Mouse (Mus musculus) MEL (cell line): ENCODE measurements at regions not wholly inside any gene's neighbourhood (a gene's known extent, or its start where the extent isn't known, plus 50 kb on each side); places are given as distances from the start of the nearest gene placed in this dataset.

Experiments
- CTCF ChIP-seq, 3 experiments: IDR thresholded peaks in 2 of 3; conservative IDR thresholded peaks in 1 of 3; 2 replicates each; pipeline ENCODE4 v1.5.1; 2011 to 2012; ENCODE audit warnings: low read length in 3 of 3, low read depth in 2 of 3, mild to moderate bottlenecking in 2 of 3, improper control_type of control experiment in 1 of 3, inconsistent platforms in 1 of 3, mixed read lengths in 1 of 3, moderate library complexity in 1 of 3; ENCODE audit not compliant: control insufficient read depth in 1 of 3, insufficient read depth in 1 of 3, poor library complexity in 1 of 3, severe bottlenecking in 1 of 3
- JUND ChIP-seq: IDR thresholded peaks from 2 replicates; pipeline ENCODE4 v1.6.1; 2011; ENCODE audit warnings: low read depth, mild to moderate bottlenecking, improper control_type of control experiment, low read length
- KAT2A ChIP-seq: conservative IDR thresholded peaks from 2 replicates; pipeline ENCODE4 v1.6.1; 2012; ENCODE audit warnings: low read depth, low read length, improper control_type of control experiment, inconsistent platforms
- MAZ ChIP-seq: IDR thresholded peaks from 2 replicates; pipeline ENCODE4 v1.6.1; 2012; ENCODE audit warnings: low read depth, mild to moderate bottlenecking, inconsistent platforms, low read length, improper control_type of control experiment
- MYC ChIP-seq: IDR thresholded peaks from 2 replicates; pipeline ENCODE4 v1.6.1; 2011; ENCODE audit warnings: low read depth, mild to moderate bottlenecking, low read length, improper control_type of control experiment, moderate library complexity
- NRF1 ChIP-seq: IDR thresholded peaks from 2 replicates; pipeline ENCODE4 v1.6.1; 2014; ENCODE audit warnings: low read depth, mild to moderate bottlenecking, inconsistent platforms, low read length, improper control_type of control experiment, moderate library complexity; ENCODE audit not compliant: poor library complexity, insufficient read depth, severe bottlenecking
- POLR2A ChIP-seq, 2 experiments: IDR thresholded peaks; 2 replicates each; pipeline ENCODE4 v1.6.1; 2011 to 2012; ENCODE audit warnings: low read length in 2 of 2, mild to moderate bottlenecking in 2 of 2, control low read depth in 1 of 2, improper control_type of control experiment in 1 of 2, low read depth in 1 of 2, moderate library complexity in 1 of 2; ENCODE audit not compliant: control insufficient read depth in 1 of 2, insufficient read depth in 1 of 2, poor library complexity in 1 of 2
- UBTF ChIP-seq: IDR thresholded peaks from 2 replicates; pipeline ENCODE4 v1.6.1; 2012; ENCODE audit warnings: low read depth, mild to moderate bottlenecking, inconsistent platforms, low read length, improper control_type of control experiment, moderate library complexity, borderline replicate concordance; ENCODE audit not compliant: insufficient read depth
- USF1 ChIP-seq: IDR thresholded peaks from 2 replicates; pipeline ENCODE4 v1.6.1; 2014; ENCODE audit warnings: low read depth, mild to moderate bottlenecking, inconsistent platforms, low read length, improper control_type of control experiment, moderate library complexity

DNA sequence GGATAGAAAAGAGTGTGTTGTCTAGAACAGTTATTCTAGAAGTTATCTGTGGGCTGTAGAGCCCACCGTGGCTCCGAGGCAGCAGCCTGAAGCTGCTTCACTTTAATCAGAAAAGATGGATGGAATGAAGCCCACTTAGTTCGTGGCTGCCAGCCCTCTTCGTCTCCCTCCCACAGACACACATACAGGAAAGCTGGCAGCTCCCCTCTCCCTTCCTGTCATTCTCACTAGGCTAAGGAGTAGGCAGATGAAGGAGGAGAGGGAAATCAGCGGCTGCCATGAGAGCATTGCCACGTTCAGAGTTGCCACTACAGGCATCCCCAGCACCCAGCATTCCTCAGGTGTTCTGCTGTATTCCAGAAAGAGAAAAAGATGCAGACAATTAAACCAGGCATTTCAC, 435.9 kb downstream of the Elavl2 start:
- no peak for TF ChIP-seq MAZ
- no peak for TF ChIP-seq POLR2A (IDR thresholded peaks at IDR 0.05; ENCODE audit: control insufficient read depth in 1 of 2, insufficient read depth in 1 of 2, low read depth in 1 of 2, low read length in 2 of 2, poor library complexity in 1 of 2)
- no peak for TF ChIP-seq NRF1
- no peak for TF ChIP-seq CTCF (IDR thresholded peaks at IDR 0.05 in 2 of 3, conservative IDR thresholded peaks at IDR 0.05 in 1 of 3; ENCODE audit: control insufficient read depth in 1 of 3, insufficient read depth in 1 of 3, low read depth in 2 of 3, low read length in 3 of 3, poor library complexity in 1 of 3, severe bottlenecking in 1 of 3)
- TF ChIP-seq UBTF = no peak
- TF ChIP-seq KAT2A = no peak
- no peak for TF ChIP-seq USF1
- TF ChIP-seq MYC = no peak
- TF ChIP-seq JUND = no peak
